10 mouse cellular contexts compared by ENCODE assay signal in genomic region chr4:24556116-24556820, GRCm38 (mm10).
DNase-seq lines count a peak whose midpoint lies in the region; ATAC-seq and TF ChIP-seq lines count a peak whose summit lies in the region.
"Had no signal": no experiment of that assay in that cellular context is flagged by ENCODE, and none has a peak within 500 bp of the region (broad histone marks: within the 10 kb centered on the region; RNA-seq: fewer than 3 reads in every experiment).

No protein-coding gene starts in this region.

- H3K4me3 ChIP-seq in kidney, postnatal 0 days (replicated peaks; ENCODE audit: low read depth, low read length) = no peak overlapping the region
- H3K4me3 ChIP-seq in kidney, embryonic 14.5 days (ENCODE audit: low read length) = no peak overlapping the region
- H3K4me3 ChIP-seq in limb, embryonic 14.5 days (replicated peaks; ENCODE audit: low read length) = no peak overlapping the region

- TF ChIP-seq CTCF in kidney, postnatal 0 days (IDR thresholded peaks at IDR 0.05; ENCODE audit: low read depth) = no peak

- 45% methylated on average over 6 of the region's 6 CpGs for WGBS in kidney, postnatal 0 days
- WGBS in kidney, embryonic 14.5 days = 45% methylated on average over 6 of the region's 6 CpGs
- 27% methylated on average over 6 of the region's 6 CpGs for WGBS in limb, embryonic 14.5 days

- TF ChIP-seq POLR2A in limb, embryonic 14.5 days (IDR thresholded peaks at IDR 0.05; ENCODE audit: borderline replicate concordance, extremely low read depth, insufficient read depth, insufficient read length) = no peak

- no peak overlapping the region for H3K9ac ChIP-seq in kidney, postnatal 0 days (ENCODE audit: low read depth, low read length)
- H3K9ac ChIP-seq in kidney, embryonic 14.5 days (ENCODE audit: low read depth, low read length) = no peak overlapping the region
- no peak overlapping the region for H3K9ac ChIP-seq in limb, embryonic 14.5 days (ENCODE audit: low read depth, low read length, severe bottlenecking)

- DNase-seq in kidney, postnatal 0 days (ENCODE audit: low spot score) = peak; percentile 4
- DNase-seq in c-Kit-positive CD71-positive TER-119-positive erythroid progenitor cells, embryonic 14.5 days (ENCODE audit: low spot score) = peak; percentile 18
- peak; percentile 17 for DNase-seq in limb, embryonic 14.5 days (ENCODE audit: low spot score)
- DNase-seq in retina, embryonic 14.5 days (ENCODE audit: low spot score) = peak; percentile 29
- DNase-seq in kidney, postnatal 4 days = no peak
- DNase-seq in spleen, postnatal 36 days (ENCODE audit: low spot score in 2 of 2) = no peak
- DNase-seq: heart, postnatal 10 days; layer of hippocampus, adult 9-11 months had no signal

- H3K27me3 ChIP-seq in kidney, postnatal 0 days (ENCODE audit: insufficient read depth, low read length) = no peaks in the 10 kb centered on the region
- no peaks in the 10 kb centered on the region for H3K27me3 ChIP-seq in kidney, embryonic 14.5 days (ENCODE audit: control insufficient read depth, insufficient read depth, low read length)
- H3K27me3 ChIP-seq in limb, embryonic 14.5 days (ENCODE audit: control insufficient read depth, insufficient read depth, low read length) = no peaks in the 10 kb centered on the region

- no peak overlapping the region for H3K27ac ChIP-seq in kidney, postnatal 0 days
- no peak overlapping the region for H3K27ac ChIP-seq in kidney, embryonic 14.5 days (ENCODE audit: low read depth, low read length)
- H3K27ac ChIP-seq in limb, embryonic 14.5 days (replicated peaks; ENCODE audit: low read depth, low read length) = no peak overlapping the region
- H3K27ac ChIP-seq: macrophage had no signal

- H3K36me3 ChIP-seq in kidney, postnatal 0 days (ENCODE audit: insufficient read depth, low read length) = no peaks in the 10 kb centered on the region
- H3K36me3 ChIP-seq in kidney, embryonic 14.5 days (ENCODE audit: control insufficient read depth, insufficient read depth, low read length) = no peaks in the 10 kb centered on the region
- no peaks in the 10 kb centered on the region for H3K36me3 ChIP-seq in limb, embryonic 14.5 days (ENCODE audit: control insufficient read depth, insufficient read depth, low read length)

- H3K4me1 ChIP-seq in kidney, postnatal 0 days (replicated peaks; ENCODE audit: insufficient read depth, low read length) = no peaks in the 10 kb centered on the region
- no peaks in the 10 kb centered on the region for H3K4me1 ChIP-seq in kidney, embryonic 14.5 days (ENCODE audit: control insufficient read depth, insufficient read depth, low read length)
- H3K4me1 ChIP-seq in limb, embryonic 14.5 days (ENCODE audit: control insufficient read depth, insufficient read depth, low read length) = peaks cover 3% of the 10 kb centered on the region; the same call in 1 of the 2 replicates

- no peak for ATAC-seq in kidney, postnatal 0 days (replicated peaks; ENCODE audit: low FRiP score, low read depth)
- no peak for ATAC-seq in kidney, embryonic 14.5 days (ENCODE audit: low FRiP score, low TSS enrichment)
- no peak for ATAC-seq in limb, embryonic 14.5 days (ENCODE audit: low FRiP score, low read depth)

- H3K4me2 ChIP-seq in kidney, postnatal 0 days (ENCODE audit: low read length) = no peak overlapping the region
- no peak overlapping the region for H3K4me2 ChIP-seq in kidney, embryonic 14.5 days (replicated peaks; ENCODE audit: low read depth, low read length)
- no peak overlapping the region for H3K4me2 ChIP-seq in limb, embryonic 14.5 days (replicated peaks; ENCODE audit: low read depth, low read length, severe bottlenecking)

- H3K9me3 ChIP-seq in kidney, postnatal 0 days (replicated peaks; ENCODE audit: low read length) = no peaks in the 10 kb centered on the region
- no peaks in the 10 kb centered on the region for H3K9me3 ChIP-seq in kidney, embryonic 14.5 days (ENCODE audit: control insufficient read depth, low read length)
- no peaks in the 10 kb centered on the region for H3K9me3 ChIP-seq in limb, embryonic 14.5 days (ENCODE audit: control insufficient read depth, low read length)

Comparison
In these comparisons a context has a peak if more than half of its experiments do, and no peak if none do; other contexts are left out.
1. DNase-seq: peak in kidney, postnatal 0 days (single experiment), c-Kit-positive CD71-positive TER-119-positive erythroid progenitor cells, embryonic 14.5 days (single experiment), limb, embryonic 14.5 days (single experiment) and retina, embryonic 14.5 days (single experiment); none in kidney, postnatal 4 days (0 of 2) and spleen, postnatal 36 days (0 of 2).